Mouse (Mus musculus): Measurements from ENCODE around the gene Mrc1.

DNA sequence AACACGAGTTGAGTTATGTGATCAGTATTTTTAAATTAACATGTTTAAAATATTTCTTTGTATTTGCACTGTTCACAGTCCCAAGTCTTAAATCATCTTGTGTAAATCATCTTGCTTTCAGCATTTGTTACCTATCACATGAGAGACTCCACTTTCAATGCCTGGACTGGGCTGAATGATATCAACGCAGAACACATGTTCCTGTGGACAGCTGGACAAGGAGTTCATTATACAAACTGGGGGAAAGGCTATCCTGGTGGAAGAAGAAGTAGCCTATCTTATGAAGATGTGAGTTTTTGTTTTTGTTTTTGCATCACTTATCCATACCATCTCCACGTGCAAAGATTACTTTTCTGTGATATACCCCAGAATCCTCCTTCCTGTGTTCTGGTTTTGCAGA, 85.9 kb downstream of the Mrc1 start:
- TF ChIP-seq POLR2A (IDR thresholded peaks at IDR 0.05; ENCODE audit: extremely low read depth, insufficient read depth, low read length) (no peak), CTCF (IDR thresholded peaks at IDR 0.05; ENCODE audit: low read depth, low read length) (no peak)
